Mouse (Mus musculus) retina, adult 2 months (tissue): Measurements from ENCODE around the gene Fuz.

Source experiments
- DNase-seq: peaks from one replicate; pipeline ENCODE4 v3.0.0-alpha.2; 2012; ENCODE audit warnings: low read depth, low spot score

Fuz gene

DNA sequence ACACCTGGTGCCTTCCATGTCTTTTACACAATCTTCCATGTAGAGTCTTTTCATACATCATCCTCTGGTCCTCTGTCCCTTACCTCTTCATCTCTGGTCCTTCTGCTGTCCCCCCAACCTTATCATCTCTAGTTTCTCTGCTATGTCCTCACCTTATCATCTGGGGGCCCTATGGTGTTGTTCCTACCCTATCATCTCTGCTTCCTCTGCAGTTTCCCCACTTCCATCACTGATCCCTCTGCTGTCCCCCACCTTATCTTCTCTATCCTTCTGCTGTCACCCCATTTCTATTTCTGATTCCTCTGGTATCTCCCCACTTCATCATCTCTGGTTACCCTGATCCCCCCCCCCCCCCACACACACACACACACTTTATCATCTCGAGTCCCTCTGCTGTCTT, 32.7 kb downstream of the Fuz start:
- no peak for DNase-seq

DNA sequence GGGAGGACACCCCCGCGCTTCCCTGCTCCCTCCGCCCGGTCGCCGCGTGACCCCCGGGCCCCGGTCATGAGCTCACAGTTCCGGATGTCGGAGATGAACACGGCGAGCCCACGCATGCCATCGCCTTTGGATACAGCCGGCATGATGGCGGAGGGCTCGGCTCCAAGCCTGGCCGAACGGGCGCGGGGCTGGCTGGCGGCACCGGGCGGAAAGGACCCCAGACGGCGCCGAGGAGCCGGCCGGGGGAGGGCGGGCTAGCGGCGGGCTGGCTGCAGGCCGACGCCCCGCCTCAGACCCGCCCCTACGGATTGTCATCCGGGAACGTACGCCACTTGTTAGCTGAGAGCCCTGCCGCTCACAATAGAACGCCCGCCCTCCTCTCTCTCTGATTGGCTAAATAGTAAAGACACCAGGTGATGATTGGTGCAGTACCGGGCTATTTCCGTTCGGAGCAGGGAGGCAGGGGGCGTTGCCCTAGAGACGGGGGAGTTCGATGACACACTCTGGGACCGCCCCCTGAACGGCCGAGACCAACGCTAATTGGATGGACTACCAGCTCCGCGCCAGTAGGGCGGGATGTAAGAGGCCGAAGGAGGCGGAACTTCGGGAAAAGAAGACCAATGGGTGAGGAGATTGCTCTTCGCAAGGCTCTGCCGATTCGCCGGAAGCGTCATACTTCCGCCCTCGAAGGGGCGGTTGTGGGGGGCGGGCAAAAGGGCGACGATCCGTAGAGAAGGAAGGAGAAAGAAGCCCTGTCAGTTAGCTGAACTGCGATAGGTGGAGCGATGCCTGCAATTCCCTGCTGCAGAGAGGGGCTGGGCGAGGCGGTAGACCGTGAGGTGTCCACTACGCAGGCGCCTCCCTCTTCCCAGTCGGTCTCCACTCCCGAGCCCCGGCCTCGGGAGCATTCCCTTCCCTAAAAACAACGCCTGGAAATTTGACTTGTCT, 33.6 kb downstream of the Fuz start, which contains the start of gene Ap2a1:
Gene Ap2a1, minus strand, starts transcription at position 293 of the 948 bp plus-strand sequence.
- DNase-seq: peak; percentile 100

DNA sequence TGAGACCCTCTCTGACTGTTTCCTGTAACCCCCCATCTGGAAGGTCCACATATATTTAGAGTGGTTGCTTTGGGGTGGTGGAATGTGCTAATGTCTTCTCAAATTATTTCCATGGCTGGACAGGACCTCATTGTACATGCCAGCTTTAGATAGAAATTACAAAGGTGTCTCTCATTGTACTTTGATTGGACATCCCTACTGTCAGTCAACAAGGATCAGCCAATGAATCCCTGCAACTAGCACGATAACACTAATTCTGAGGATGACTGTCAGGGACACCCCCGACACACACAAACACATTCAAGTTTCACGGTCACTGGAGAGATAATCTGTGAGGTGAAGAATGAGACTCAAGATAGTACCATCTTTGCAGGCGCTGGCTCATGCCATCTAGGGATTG, 42.8 kb downstream of the Fuz start:
- DNase-seq: no peak

DNA sequence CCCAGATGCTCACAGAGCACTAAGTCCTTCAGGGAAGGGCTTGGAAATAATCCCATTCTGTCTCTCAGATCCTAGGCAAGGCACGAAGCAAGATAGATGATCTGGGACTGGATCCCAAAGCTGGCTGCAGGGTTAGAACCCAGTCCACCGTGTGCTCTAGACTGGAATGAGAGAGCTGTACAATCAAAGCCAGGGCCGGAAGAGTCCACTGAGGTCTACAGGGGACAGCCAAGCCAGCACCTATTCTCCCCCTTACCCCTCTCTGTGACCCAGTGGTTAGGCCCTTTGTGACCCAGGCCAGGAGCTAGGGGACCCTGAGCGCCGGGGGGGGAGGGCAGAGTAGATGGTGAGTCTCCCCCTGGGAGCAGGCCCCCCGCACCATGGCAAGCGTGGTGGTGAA, 47.0 kb downstream of the Fuz start, which contains the start of gene Tsks:
Gene Tsks, plus strand, starts transcription at position 301 of the 400 bp plus-strand sequence.
- no peak for DNase-seq

DNA sequence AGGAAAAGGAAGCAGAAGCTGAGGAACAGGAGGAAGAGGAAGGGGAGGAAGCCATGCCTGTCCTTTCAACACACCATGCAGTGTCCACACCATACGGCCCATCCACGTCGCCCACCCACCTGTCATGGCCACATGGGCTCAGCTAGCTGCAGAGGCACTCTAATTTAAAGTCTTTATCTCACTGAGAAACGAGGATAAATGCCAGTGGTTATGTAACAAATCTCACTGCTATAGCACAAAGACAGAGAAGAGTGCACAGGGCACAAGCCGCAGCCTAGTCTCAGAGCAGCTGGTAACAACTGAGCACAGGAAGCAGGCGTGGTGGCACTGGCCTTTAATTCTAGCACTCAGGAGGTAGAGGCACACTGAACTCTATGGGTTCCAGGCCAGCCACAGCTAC, 54.0 kb downstream of the Fuz start:
- no peak for DNase-seq

DNA sequence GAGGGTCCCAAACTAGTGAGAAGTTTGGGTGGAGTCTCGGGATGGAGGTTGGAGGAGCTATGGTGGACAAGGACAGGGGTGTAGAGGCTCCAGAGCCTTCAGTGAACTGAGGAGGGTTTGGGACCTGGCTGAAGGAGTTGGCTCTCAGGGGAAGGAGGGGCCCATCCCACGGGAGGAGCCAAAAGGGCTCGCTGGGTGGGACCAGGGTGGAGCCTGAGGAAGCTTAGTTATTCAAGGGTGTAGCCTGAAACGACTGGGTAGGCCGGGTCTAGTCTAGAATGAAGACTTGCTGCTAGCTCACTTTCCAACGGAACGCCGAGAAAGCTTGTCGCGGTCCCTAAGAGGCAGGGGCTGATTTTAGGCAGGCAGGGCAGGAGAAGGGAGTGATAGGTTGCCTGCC, 56.1 kb downstream of the Fuz start:
- DNase-seq: no peak
